Mouse (Mus musculus) thymus, postnatal 4 days (tissue): ENCODE data around the gene Ttc22.

Experiments
- DNase-seq: peaks from one replicate; pipeline ENCODE4 v3.0.0; 2021

The Ttc22 gene

DNA sequence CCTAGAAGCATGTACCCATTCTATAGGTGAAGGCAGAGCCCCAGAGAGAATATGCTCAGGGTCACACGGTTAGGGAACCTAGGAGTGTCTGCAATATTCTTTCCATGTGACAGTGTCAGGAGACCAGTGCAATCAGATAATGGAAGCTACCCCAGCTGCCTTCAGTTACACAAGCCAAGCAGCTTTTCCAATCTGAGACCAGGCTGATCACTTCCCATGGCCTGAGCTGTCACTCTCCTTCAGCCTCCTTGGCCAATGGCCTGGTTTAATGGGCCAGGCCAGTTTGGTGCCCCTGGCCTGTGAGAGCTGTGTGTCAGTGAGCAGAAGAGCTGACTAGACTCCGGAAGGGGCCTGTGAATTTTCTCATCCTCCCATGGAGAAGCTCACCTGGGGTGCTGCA is 43.0 kb downstream of the Ttc22 start:
- DNase-seq, result no peak

DNA sequence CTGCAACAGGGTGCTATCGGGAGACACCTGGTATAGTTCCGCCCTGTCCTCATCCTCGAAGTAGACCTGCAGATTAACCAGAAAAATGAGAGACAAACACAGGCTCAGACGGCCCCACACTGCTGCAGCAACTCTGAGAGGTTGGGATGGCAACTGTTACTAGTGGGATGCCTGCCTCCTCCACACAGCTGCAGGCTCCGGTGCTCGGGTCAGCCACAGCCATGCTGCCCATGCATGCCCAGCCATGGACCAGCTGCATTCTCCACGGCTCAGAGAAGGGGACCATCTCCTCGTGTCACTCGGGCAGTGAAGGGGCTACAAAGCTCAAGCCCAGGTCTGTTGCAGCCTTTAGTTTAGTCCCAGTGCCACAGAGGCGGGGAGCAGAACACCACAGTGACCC is 43.4 kb downstream of the Ttc22 start:
- DNase-seq, result no peak

GRCm38 (mm10) chr4:106666546-106666945 is 44.3 kb downstream of the Ttc22 start:
- DNase-seq, result no peak

GRCm38 (mm10) chr4:106676749-106677148 is 54.5 kb downstream of the Ttc22 start:
- DNase-seq, result no peak

DNA sequence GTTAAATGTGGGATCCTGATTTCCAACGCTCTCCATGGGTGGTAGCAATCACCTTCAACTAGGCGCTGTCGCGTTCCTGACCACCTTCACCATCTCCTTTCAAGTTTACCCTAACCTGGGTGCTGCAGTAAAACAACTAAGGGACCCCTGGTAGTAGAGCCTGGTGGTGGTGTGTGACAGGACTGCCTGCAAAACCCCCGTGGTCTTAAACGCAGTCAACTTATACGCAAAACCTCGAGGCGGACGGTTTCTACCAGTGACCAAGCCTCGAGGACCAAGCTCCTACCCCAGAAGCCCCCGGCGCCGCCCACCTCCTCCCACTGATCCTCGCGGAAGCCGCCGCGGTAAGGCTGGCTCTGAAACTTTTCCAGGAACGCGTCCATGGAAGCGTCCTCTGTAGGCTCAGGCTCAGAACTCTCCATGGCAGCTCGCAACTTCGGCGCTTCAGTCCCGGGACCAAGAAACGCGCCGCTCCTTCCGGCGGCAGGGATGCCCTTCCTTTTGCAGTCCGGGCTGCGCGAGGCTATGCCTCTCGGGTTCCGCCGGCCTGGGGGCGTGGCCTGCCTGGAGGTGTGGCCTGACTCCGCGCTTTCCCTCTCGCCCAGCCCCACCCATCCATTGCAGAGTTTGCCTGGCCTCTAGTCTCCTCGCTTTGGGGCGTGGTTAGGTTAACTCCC is 56.3 kb downstream of the Ttc22 start, which contains the start of gene Ttc4:
Gene Ttc4, minus strand, starts transcription at position 503 of the 677 bp plus-strand sequence.
- DNase-seq, result peak; percentile 97

- no peak for DNase-seq
Measured at GRCm38 (mm10) chr4:106679152-106679551, 56.9 kb downstream of the Ttc22 start.

- DNase-seq, result no peak
Measured at GRCm38 (mm10) chr4:106680955-106681354, 58.7 kb downstream of the Ttc22 start.

GRCm38 (mm10) chr4:106688636-106689296 is 66.5 kb downstream of the Ttc22 start:
- no peak for DNase-seq
